Mouse (Mus musculus): Measurements from ENCODE around the gene Scp2d1.

- TF ChIP-seq CTCF (IDR thresholded peaks at IDR 0.05; ENCODE audit: low read depth, low read length) (no peak), POLR2A (IDR thresholded peaks at IDR 0.05; ENCODE audit: extremely low read depth, insufficient read depth, low read length) (no peak)
Observed at GRCm38 (mm10) chr2:144783831-144784230, 39.6 kb upstream of the Scp2d1 start.
